Mouse (Mus musculus) gastrocnemius, postnatal 25 days (tissue): ENCODE data around the gene Lmod3. TPM values are rescaled to one million over a fixed set of nuclear protein-coding genes. Genes with fewer than 3 reads are reported as not detected.

Source experiments
- total RNA-seq, 2 experiments: library from RNA; stranded (reverse); gene quantifications; 1 replicate in 1 of 2; 2 replicates in 1 of 2; pipeline ENCODE4 v1.2.3; 2021

The Lmod3 gene
- total RNA-seq, 2 experiments from 2014 or later, result 143 to 148 TPM

Other genes with a start within 250 kb of the Lmod3 start
- gene Fam19a4, start 192.3 kb downstream of the Lmod3 start, total RNA-seq, result under 1 TPM; 0.23 to 0.46 TPM
- 1 to 10 TPM; 4.1 to 6.0 TPM for gene Eogt, start 103.6 kb downstream of the Lmod3 start, total RNA-seq
- gene Tmf1, start 73.6 kb downstream of the Lmod3 start, total RNA-seq, result 10 to 100 TPM; 35.7 to 40.0 TPM
- 10 to 100 TPM; 34.1 to 35.3 TPM for gene Uba3, start 47.1 kb downstream of the Lmod3 start, total RNA-seq
- 100 to 1,000 TPM; 132 to 165 TPM for gene Arl6ip5, start 42.1 kb downstream of the Lmod3 start, total RNA-seq